Mouse (Mus musculus) spleen, postnatal 4 days (tissue): ENCODE measurements around the gene Gipc1.

Experiments
- DNase-seq, 2 experiments: peaks; one replicate each; pipeline ENCODE4 v3.0.0; 2022; ENCODE audit warnings: low spot score in 2 of 2

The Gipc1 gene

GRCm38 (mm10) chr8:83679866-83680265 is 27.4 kb downstream of the Gipc1 start:
- DNase-seq = no peak

GRCm38 (mm10) chr8:83680603-83681002 is 28.1 kb downstream of the Gipc1 start:
- DNase-seq = no peak

- no peak for DNase-seq
These were observed 28.6 kb downstream of the Gipc1 start for GRCm38 (mm10) chr8:83681099-83681498.

- DNase-seq = no peak
These were observed 32.0 kb downstream of the Gipc1 start for GRCm38 (mm10) chr8:83684517-83684916.

GRCm38 (mm10) chr8:83689264-83689663 is 36.8 kb downstream of the Gipc1 start:
- DNase-seq = no peak

- DNase-seq = no peak
These were observed 41.2 kb downstream of the Gipc1 start for GRCm38 (mm10) chr8:83693609-83694236.

- no peak for DNase-seq
These were observed 42.1 kb downstream of the Gipc1 start for GRCm38 (mm10) chr8:83694369-83695160.

- peak in 1 of 2 experiments; percentile 43 for DNase-seq
These were observed 43.1 kb downstream of the Gipc1 start for GRCm38 (mm10) chr8:83695351-83696106.

- DNase-seq = peak in 1 of 2 experiments; percentile 20
These were observed 45.1 kb downstream of the Gipc1 start for GRCm38 (mm10) chr8:83697374-83698220.

GRCm38 (mm10) chr8:83698291-83698660 is 45.8 kb downstream of the Gipc1 start:
- peak in 1 of 2 experiments; percentile 68 for DNase-seq

GRCm38 (mm10) chr8:83698661-83699453 is 46.4 kb downstream of the Gipc1 start, which contains the start of gene Pkn1:
Pkn1 (minus strand) TSS chr8:83699179.
- DNase-seq = peak; percentile 76 to 87

- DNase-seq = peak in 1 of 2 experiments; percentile 23
These were observed 47.1 kb downstream of the Gipc1 start for GRCm38 (mm10) chr8:83699566-83699965.

GRCm38 (mm10) chr8:83700423-83701085 is 48.1 kb downstream of the Gipc1 start:
- no peak for DNase-seq

GRCm38 (mm10) chr8:83703426-83703825 is 50.9 kb downstream of the Gipc1 start:
- DNase-seq = no peak

- no peak for DNase-seq
These were observed 53.9 kb downstream of the Gipc1 start for GRCm38 (mm10) chr8:83706411-83706810.

GRCm38 (mm10) chr8:83707554-83707953 is 55.1 kb downstream of the Gipc1 start:
- DNase-seq = no peak
